Mouse (Mus musculus): ENCODE measurements around the gene Dctn1.
A peak's percentile ranks its signal among the peaks of the same experiment; 100 is the strongest.

The Dctn1 gene

GRCm38 (mm10) chr6:83165607-83166242 is at the start of gene Dctn1:
Dctn1 (plus strand) TSS chr6:83165920.
- peak; percentile 56; the same call in 1 of the 2 replicates for TF ChIP-seq GATA4 (IDR thresholded peaks at IDR 0.05; ENCODE audit: insufficient replicate concordance, low read length)

DNA sequence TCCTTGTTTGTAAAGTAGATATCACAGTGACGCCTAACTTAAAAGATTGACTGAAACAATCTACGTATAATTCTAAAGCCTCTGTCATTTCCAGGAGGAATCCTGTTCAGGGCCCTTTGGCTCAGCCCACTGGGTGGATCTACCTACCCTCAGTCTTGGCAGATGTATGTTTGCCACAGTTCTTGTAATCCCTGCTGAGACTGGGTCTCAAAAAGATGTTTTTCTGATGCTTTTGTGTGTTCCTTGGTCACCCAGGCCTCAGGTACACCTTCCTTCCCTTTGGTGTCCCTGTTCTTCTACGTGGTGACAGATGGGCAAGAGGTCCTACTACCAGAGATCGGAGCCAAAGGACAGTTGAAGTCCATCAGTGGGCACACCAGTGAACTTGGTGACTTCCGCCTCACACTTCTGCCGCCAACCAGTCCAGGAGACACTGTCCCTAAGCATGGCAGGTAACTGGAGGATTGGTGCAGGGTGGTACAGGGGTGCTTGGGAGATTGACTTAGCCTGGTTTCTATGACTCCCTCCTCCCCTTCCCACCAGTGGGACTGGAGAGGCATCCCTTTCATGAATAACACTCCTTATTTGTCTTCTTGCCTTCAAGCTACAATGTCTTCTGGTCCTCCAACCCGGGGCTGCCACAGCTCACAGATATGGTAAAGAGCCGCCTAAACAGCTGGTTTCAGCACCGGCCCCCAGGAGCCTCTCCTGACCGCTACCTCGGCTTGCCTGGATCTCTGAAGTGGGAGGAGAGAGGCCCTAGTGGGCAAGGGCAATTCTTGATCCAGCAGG is 49.2 kb upstream of the Dctn1 start:
- TF ChIP-seq GATA4 (IDR thresholded peaks at IDR 0.05; ENCODE audit: insufficient replicate concordance, low read length): no peak

- no peak for TF ChIP-seq GATA4 (IDR thresholded peaks at IDR 0.05; ENCODE audit: insufficient replicate concordance, low read length)
These were observed 48.6 kb upstream of the Dctn1 start for GRCm38 (mm10) chr6:83117165-83117438.

GRCm38 (mm10) chr6:83117616-83118015 is 48.1 kb upstream of the Dctn1 start:
- no peak for TF ChIP-seq GATA4 (IDR thresholded peaks at IDR 0.05; ENCODE audit: insufficient replicate concordance, low read length)

DNA sequence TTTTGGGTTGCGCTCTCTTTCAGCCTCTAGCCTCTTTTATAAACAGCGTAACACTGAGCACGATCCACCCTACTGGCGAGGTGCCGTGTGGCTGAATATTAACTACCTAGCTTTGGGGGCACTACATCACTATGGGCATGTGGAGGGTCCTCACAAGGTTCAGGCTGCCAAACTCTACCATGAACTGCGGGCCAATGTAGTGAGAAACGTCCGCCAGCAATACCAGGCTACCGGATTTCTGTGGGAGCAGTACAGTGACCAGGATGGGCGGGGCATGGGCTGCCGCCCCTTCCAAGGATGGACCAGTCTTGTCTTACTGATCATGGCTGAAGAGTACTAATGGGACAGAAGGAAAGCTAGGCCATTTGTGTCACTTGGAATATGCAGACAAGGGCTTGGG is 47.4 kb upstream of the Dctn1 start:
- no peak for TF ChIP-seq GATA4 (IDR thresholded peaks at IDR 0.05; ENCODE audit: insufficient replicate concordance, low read length)

DNA sequence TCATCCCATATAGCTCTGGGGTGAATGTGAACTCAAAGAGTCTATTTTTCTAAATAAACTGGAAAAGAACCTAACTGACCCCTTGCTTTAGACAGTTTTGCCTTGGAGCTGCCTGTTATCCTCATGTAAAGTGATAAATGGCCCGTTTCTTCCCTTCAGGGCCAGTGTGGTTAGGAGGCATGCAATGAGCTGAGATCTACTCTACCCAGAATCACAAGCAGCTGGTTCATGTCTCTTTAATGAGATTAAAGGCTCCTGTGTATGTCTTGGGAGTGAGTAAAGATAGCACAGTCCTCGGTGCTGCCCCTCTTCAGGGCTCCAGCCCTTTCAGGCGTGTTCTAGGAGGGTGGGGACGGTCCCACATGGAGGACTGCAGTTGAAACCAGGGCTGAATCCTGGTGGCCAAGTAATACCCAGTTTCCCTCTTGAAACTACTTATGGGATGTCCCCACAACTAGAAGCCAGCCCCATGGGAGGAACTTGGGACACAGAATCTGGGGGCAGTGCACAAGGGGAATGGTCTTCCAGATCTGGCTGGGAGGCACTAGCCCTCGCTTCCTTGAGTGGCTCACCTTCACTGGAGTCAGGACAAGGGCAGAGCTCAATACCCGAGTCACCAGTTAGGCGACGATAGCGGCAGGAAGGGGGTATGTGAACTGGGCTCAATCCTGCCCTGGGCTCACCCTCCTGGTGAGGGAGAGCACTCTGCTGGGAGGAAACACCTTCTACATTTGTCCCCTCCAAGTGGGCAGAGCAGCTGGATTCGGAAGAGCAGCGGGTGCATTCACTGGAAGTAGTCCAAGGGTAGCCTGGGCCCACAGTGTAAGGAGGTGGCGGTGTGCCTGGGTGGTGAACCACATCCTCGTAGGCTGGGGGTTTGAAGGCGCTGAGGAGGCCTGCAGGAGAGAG is 46.6 kb upstream of the Dctn1 start:
- TF ChIP-seq GATA4 (IDR thresholded peaks at IDR 0.05; ENCODE audit: insufficient replicate concordance, low read length): no peak

GRCm38 (mm10) chr6:83119734-83120051 is 46.0 kb upstream of the Dctn1 start:
- TF ChIP-seq GATA4 (IDR thresholded peaks at IDR 0.05; ENCODE audit: insufficient replicate concordance, low read length): no peak

- TF ChIP-seq GATA4 (IDR thresholded peaks at IDR 0.05; ENCODE audit: insufficient replicate concordance, low read length): no peak
These were observed 44.5 kb upstream of the Dctn1 start, which contains the start of gene Wbp1 for GRCm38 (mm10) chr6:83120930-83121862. Wbp1 (minus strand) TSS chr6:83121559.

DNA sequence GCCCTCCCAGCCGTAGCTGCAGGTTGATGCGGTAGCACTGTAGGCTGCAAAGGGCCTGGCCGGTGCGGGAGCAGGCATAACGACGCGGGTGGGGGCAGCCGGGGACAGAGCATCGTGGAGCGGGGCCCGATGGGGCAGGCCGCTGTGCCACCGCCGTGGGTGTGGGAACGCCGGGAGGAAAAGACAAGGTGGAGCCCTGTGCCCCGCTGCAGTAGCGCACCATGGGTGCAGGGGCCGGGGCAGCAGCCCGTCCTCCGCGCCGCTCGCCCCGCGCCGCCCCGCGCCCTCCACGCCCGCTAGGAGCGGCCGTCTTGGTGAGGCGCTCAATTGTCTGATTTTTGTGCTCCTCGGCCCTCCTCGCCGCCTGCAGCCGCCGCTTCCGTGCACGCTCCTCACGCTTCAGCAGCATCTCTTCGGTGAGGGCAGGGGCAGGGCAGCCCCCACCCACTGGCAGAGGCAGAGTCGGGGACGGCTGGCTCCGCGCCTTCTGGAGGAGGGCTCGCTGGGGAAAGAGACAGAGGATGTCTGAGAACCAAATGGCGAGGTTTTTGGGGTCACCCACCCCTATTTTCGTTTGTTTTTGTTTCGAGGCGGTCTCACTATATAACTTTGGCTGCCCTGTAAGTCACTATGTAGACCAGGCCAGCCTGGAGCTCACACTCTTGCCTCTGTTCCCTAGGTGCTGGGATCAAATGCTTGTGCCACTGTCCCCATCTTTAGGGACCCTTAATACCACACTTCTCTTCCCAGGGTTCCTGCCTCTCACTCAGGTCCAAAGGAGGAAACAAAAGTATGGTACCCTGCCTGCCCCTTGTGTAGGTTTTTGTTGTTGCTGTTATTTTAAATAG is 43.6 kb upstream of the Dctn1 start:
- no peak for TF ChIP-seq GATA4 (IDR thresholded peaks at IDR 0.05; ENCODE audit: insufficient replicate concordance, low read length)

- TF ChIP-seq GATA4 (IDR thresholded peaks at IDR 0.05; ENCODE audit: insufficient replicate concordance, low read length): no peak
These were observed 42.8 kb upstream of the Dctn1 start for GRCm38 (mm10) chr6:83122961-83123360.

DNA sequence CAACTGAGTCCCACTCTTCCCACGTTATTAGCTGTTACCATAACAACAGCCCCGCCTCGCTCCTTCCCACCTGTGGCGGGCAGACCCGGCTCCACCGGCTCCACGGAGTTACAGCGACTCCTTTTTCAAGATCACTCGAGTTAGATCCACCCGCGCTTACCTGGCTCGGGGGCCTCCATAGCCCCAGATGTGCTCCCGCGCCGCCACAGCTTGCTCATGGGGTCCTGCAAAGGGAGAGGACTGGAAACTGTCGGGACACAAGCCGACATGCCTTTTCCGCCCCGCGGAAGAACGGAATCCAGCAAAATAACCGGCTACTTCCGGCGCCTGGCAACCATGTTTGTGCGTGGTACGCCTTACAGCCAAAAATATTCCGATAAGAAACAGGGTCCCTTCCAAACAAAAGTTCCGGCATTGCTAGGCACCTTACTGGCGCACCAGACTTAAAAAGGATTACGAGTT is 40.8 kb upstream of the Dctn1 start:
- TF ChIP-seq GATA4 (IDR thresholded peaks at IDR 0.05; ENCODE audit: insufficient replicate concordance, low read length): no peak

DNA sequence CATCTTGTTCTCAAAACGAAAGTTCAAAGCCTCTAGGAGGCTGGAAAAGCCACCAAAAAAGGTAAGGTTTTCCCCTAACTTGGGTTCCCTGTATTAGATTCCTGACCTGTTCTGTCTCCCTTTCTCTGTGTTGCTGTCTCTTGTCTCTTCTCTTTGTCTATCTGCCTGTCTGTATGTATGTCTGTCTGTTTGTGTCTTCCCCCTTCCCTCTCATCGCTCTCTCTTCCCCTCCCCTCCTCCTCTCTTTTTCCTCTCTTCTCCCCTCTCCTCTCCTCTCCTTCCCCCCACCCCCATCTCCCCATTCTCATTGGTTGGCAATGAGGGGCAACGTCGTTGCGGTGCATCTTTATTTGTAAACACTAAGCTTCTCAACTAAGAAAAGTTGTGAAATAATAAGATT is 40.4 kb upstream of the Dctn1 start, which contains the start of gene Ino80b:
Gene Ino80b (minus strand): TSS at position 101 of the 400 bp plus-strand sequence.
- no peak for TF ChIP-seq GATA4 (IDR thresholded peaks at IDR 0.05; ENCODE audit: insufficient replicate concordance, low read length)

DNA sequence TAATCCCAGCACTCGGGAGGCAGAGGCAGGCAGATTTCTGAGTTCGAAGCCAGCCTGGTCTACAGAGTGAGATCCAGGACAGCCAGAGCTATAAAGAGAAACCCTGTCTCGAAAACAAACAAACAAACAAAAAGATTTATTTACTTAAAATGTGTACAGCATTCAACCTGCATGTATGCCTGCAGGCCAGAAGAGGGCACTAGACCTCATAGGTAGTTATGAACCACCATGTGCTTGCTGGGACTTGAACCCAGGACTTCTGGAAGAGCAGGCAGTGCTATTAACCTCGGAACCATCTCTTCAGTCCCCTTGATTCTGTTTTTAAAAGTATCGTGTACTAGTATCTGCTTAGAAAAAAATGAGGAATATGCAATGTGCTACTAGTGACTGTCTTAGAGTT is 38.3 kb upstream of the Dctn1 start:
- TF ChIP-seq GATA4 (IDR thresholded peaks at IDR 0.05; ENCODE audit: insufficient replicate concordance, low read length): no peak
